Mouse (Mus musculus): Measurements from ENCODE around the gene Rapgef4.

GRCm38 (mm10) chr2:72159281-72159680 is 178.2 kb downstream of the Rapgef4 start:
- TF ChIP-seq CTCF (IDR thresholded peaks at IDR 0.05) (no peak), POLR2A (IDR thresholded peaks at IDR 0.05; ENCODE audit: insufficient read depth, low read depth, low read length) (no peak), EP300 (IDR thresholded peaks at IDR 0.05; ENCODE audit: insufficient read depth, low read depth, low read length) (no peak)

All from heart, adult 2 months (tissue).